Mouse (Mus musculus): ENCODE data around the gene Smpd3.
"Not testable (repeated sequence)": the region's sequence is repeated elsewhere in the genome, so short reads cannot be mapped to it uniquely, and the experiment has no call there.

The Smpd3 gene

GRCm38 (mm10) chr8:106326624-106327023 is 11.2 kb downstream of the Smpd3 start:
- DNase-seq (ENCODE audit: low spot score) = no peak

GRCm38 (mm10) chr8:106321434-106321833 is 16.4 kb downstream of the Smpd3 start:
- DNase-seq (ENCODE audit: low spot score) = no peak

GRCm38 (mm10) chr8:106320002-106320401 is 17.8 kb downstream of the Smpd3 start:
- DNase-seq (ENCODE audit: low spot score) = no peak

GRCm38 (mm10) chr8:106317091-106317490 is 20.7 kb downstream of the Smpd3 start:
- DNase-seq (ENCODE audit: low spot score) = no peak

- no peak for DNase-seq (ENCODE audit: low spot score)
Observed at GRCm38 (mm10) chr8:106316506-106316905, 21.3 kb downstream of the Smpd3 start.

GRCm38 (mm10) chr8:106315402-106316187 is 22.2 kb downstream of the Smpd3 start:
- no peak for DNase-seq (ENCODE audit: low spot score)

- no peak for DNase-seq (ENCODE audit: low spot score)
Observed at GRCm38 (mm10) chr8:106313799-106314198, 24.0 kb downstream of the Smpd3 start.

- DNase-seq (ENCODE audit: low spot score) = no peak
Observed at GRCm38 (mm10) chr8:106313120-106313737, 24.6 kb downstream of the Smpd3 start.

GRCm38 (mm10) chr8:106311967-106312366 is 25.8 kb downstream of the Smpd3 start:
- DNase-seq (ENCODE audit: low spot score) = no peak

GRCm38 (mm10) chr8:106310026-106310652 is 27.6 kb downstream of the Smpd3 start:
- DNase-seq (ENCODE audit: low spot score) = no peak

GRCm38 (mm10) chr8:106308082-106308786 is 29.6 kb downstream of the Smpd3 start:
- DNase-seq (ENCODE audit: low spot score) = not testable (repeated sequence)

- no peak for DNase-seq (ENCODE audit: low spot score)
Observed at GRCm38 (mm10) chr8:106307586-106307985, 30.2 kb downstream of the Smpd3 start.

- DNase-seq (ENCODE audit: low spot score) = not testable (repeated sequence)
Observed at GRCm38 (mm10) chr8:106306711-106307248, 31.0 kb downstream of the Smpd3 start.

- DNase-seq (ENCODE audit: low spot score) = no peak
Observed at GRCm38 (mm10) chr8:106306076-106306475, 31.7 kb downstream of the Smpd3 start.

GRCm38 (mm10) chr8:106305301-106305700 is 32.5 kb downstream of the Smpd3 start:
- no peak for DNase-seq (ENCODE audit: low spot score)

- DNase-seq (ENCODE audit: low spot score) = no peak
Observed at GRCm38 (mm10) chr8:106304321-106304720, 33.5 kb downstream of the Smpd3 start.

- no peak for DNase-seq (ENCODE audit: low spot score)
Observed at GRCm38 (mm10) chr8:106300739-106301715, 36.8 kb downstream of the Smpd3 start.

GRCm38 (mm10) chr8:106299686-106300085 is 38.1 kb downstream of the Smpd3 start:
- DNase-seq (ENCODE audit: low spot score) = no peak

- DNase-seq (ENCODE audit: low spot score) = no peak
Observed at GRCm38 (mm10) chr8:106298846-106299245, 38.9 kb downstream of the Smpd3 start.

- DNase-seq (ENCODE audit: low spot score) = no peak
Observed at GRCm38 (mm10) chr8:106298261-106298660, 39.5 kb downstream of the Smpd3 start.
